In the genomic region with DNA sequence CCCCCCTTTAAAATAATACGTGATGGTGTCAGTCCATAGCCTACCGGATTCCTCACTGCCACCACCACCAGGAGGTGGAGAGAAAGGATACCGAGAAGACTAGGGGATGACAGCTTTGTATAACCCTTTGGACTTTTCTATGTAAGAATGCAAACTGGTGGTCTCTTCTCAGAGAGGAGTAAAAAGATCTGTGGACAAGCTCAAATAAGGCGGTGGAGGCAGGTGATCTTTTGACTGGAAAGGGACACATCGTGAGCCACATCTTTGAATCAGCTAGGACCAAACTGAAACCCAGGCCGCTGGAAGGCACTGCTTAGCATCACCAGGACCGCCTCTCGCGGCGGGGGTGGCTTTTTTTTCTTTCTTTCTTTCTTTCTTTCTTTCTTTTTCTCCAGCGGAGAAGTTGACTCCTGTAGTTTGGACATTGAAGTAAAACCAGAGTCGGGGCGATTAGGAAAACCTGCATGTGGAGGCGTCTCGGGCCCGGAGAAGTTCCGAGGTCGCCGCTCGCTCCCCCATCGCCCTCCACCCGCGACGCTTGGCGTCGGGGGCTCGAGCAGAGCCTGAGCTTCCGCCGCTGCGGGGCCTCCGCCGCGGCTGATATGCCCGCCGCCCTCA, we compare ENCODE assay signal across 8 mouse cellular contexts. TPM values are rescaled to one million over a fixed set of nuclear protein-coding genes. Genes with fewer than 3 reads are reported as not detected.
A peak's percentile ranks its signal among the peaks of the same experiment; 100 is the strongest.
DNase-seq lines count a peak whose midpoint lies in the region; ATAC-seq and TF ChIP-seq lines count a peak whose summit lies in the region.

No protein-coding gene starts in this region.

- peak overlapping the region; percentile 80 for H3K9ac ChIP-seq in forebrain, embryonic 16.5 days (replicated peaks; ENCODE audit: low read depth, low read length)
- H3K9ac ChIP-seq in intestine, embryonic 15.5 days = peak overlapping the region; percentile 72
- peak overlapping the region; percentile 97 for H3K9ac ChIP-seq in liver, embryonic 13.5 days

- H3K27me3 ChIP-seq in testis, adult 2 months (ENCODE audit: control insufficient read depth, insufficient read depth, low read length) = no peaks in the 10 kb centered on the region
- H3K27me3 ChIP-seq in forebrain, embryonic 16.5 days (replicated peaks; ENCODE audit: control insufficient read depth, insufficient read depth, low read length) = no peaks in the 10 kb centered on the region
- no peaks in the 10 kb centered on the region for H3K27me3 ChIP-seq in intestine, embryonic 15.5 days (replicated peaks)
- H3K27me3 ChIP-seq in liver, embryonic 13.5 days = no peaks in the 10 kb centered on the region

- no peaks in the 10 kb centered on the region for H3K36me3 ChIP-seq in testis, adult 2 months (ENCODE audit: control insufficient read depth, insufficient read depth, low read length)
- no peaks in the 10 kb centered on the region for H3K36me3 ChIP-seq in forebrain, embryonic 16.5 days (ENCODE audit: control insufficient read depth, insufficient read depth)
- no peaks in the 10 kb centered on the region for H3K36me3 ChIP-seq in intestine, embryonic 15.5 days
- H3K36me3 ChIP-seq in liver, embryonic 13.5 days = no peaks in the 10 kb centered on the region

- TF ChIP-seq CTCF in testis, adult 2 months (IDR thresholded peaks at IDR 0.05; ENCODE audit: control insufficient read depth, insufficient read depth, insufficient replicate concordance, low read depth, low read length) = no peak

- H3K4me2 ChIP-seq in forebrain, embryonic 16.5 days (ENCODE audit: low read length) = peak overlapping the region; percentile 66
- peak overlapping the region; percentile 80 for H3K4me2 ChIP-seq in intestine, embryonic 15.5 days (replicated peaks)
- H3K4me2 ChIP-seq in liver, embryonic 13.5 days = peak overlapping the region; percentile 88

- DNase-seq in testis, postnatal 14 days (ENCODE audit: low spot score) = no peak
- DNase-seq in c-Kit-positive CD71-negative TER-119-negative erythroid progenitor cells, embryonic 14.5 days (ENCODE audit: low read depth) = peak; percentile 44
- peak; percentile 36 for DNase-seq in liver, embryonic 13.5 days
- DNase-seq in natural killer cell, adult 2 months (ENCODE audit: low spot score in 2 of 2) = peak; percentile 23 to 39
- peak; percentile 12 to 33 for DNase-seq in thymus, postnatal 10 days (ENCODE audit: low spot score in 2 of 2)

- H3K4me3 ChIP-seq in testis, adult 2 months (ENCODE audit: control insufficient read depth, low read depth, low read length) = peak overlapping the region; percentile 98
- peak overlapping the region; percentile 57 for H3K4me3 ChIP-seq in forebrain, embryonic 16.5 days (replicated peaks; ENCODE audit: low read length)
- H3K4me3 ChIP-seq in intestine, embryonic 15.5 days (replicated peaks) = peak overlapping the region; percentile 72
- peak overlapping the region; percentile 95 for H3K4me3 ChIP-seq in liver, embryonic 13.5 days (replicated peaks)

- peak overlapping the region; percentile 96 for H3K27ac ChIP-seq in testis, adult 2 months (ENCODE audit: control insufficient read depth, insufficient read depth, low read depth, low read length)
- peak overlapping the region; percentile 95 for H3K27ac ChIP-seq in forebrain, embryonic 16.5 days (ENCODE audit: low read length)
- peak overlapping the region; percentile 97 for H3K27ac ChIP-seq in intestine, embryonic 15.5 days
- peak overlapping the region; percentile 89 for H3K27ac ChIP-seq in liver, embryonic 13.5 days

- no peaks in the 10 kb centered on the region for H3K9me3 ChIP-seq in forebrain, embryonic 16.5 days (ENCODE audit: control insufficient read depth, low read length)
- no peaks in the 10 kb centered on the region for H3K9me3 ChIP-seq in intestine, embryonic 15.5 days
- no peaks in the 10 kb centered on the region for H3K9me3 ChIP-seq in liver, embryonic 13.5 days (replicated peaks)

- H3K4me1 ChIP-seq in testis, adult 2 months (ENCODE audit: control insufficient read depth, insufficient read depth, low read length) = peaks cover 2% of the 10 kb centered on the region; the same call in 1 of the 2 replicates
- H3K4me1 ChIP-seq in forebrain, embryonic 16.5 days (replicated peaks; ENCODE audit: control insufficient read depth, insufficient read depth, low read length) = peaks cover 12% of the 10 kb centered on the region
- 0 out of 2 replicates have a peak, but pooled peaks cover 2% of the 10 kb centered on the region for H3K4me1 ChIP-seq in intestine, embryonic 15.5 days (replicated peaks)
- peaks cover 27% of the 10 kb centered on the region for H3K4me1 ChIP-seq in liver, embryonic 13.5 days (replicated peaks)

- ATAC-seq in forebrain, embryonic 16.5 days = no peak
- ATAC-seq in intestine, embryonic 15.5 days = no peak
- 0 out of 2 replicates have a peak, but pooled peaks have one; percentile 27 for ATAC-seq in liver, embryonic 13.5 days (ENCODE audit: low read depth)

- under 1% methylated on average over 35 of the region's 35 CpGs for WGBS in forebrain, embryonic 16.5 days
- WGBS in intestine, embryonic 15.5 days = under 1% methylated on average over 35 of the region's 35 CpGs
- under 1% methylated on average over 35 of the region's 35 CpGs for WGBS in liver, embryonic 13.5 days (ENCODE audit: insufficient replicate concordance)

- 0 out of 2 replicates have a peak, but pooled peaks have one; percentile 25 for TF ChIP-seq POLR2A in testis, adult 2 months (IDR thresholded peaks at IDR 0.05; ENCODE audit: control insufficient read depth, low read depth, low read length)

RNA-seq across cellular contexts. Expression of a gene that starts 0.9 kb away (rescaled TPM):
- 29.6 and 36.5 TPM in 2 replicates for polyA plus RNA-seq in testis, adult 2 months (2012; rRNA removed)
- 36.8 and 41.9 TPM in 2 replicates for polyA plus RNA-seq in forebrain, embryonic 16.5 days (2015; fragmentation: Nextera tagmentation; extraction: Ambion mirVana)
- 26.7 and 29.5 TPM in 2 replicates for polyA plus RNA-seq in intestine, embryonic 15.5 days (2015; fragmentation: Nextera tagmentation; extraction: Ambion mirVana)
- polyA plus RNA-seq in liver, embryonic 13.5 days (2015; fragmentation: Nextera tagmentation; extraction: Ambion mirVana) = 16.1 and 19.3 TPM in 2 replicates
